Mouse (Mus musculus) gastrocnemius, adult 8-10 months (tissue): ENCODE measurements at regions not wholly inside any gene's neighbourhood (a gene's known extent, or its start where the extent isn't known, plus 50 kb on each side); places are given as distances from the start of the nearest gene placed in this dataset.

ENCODE experiments used
- DNase-seq, 2 experiments: peaks; one replicate each; pipeline ENCODE4 v3.0.0; 2022; ENCODE audit warnings: low spot score in 2 of 2

- DNase-seq: no peak
Observed at GRCm38 (mm10) chr12:50943741-50944521, 295.0 kb upstream of the Prkd1 start.

GRCm38 (mm10) chr12:50943340-50943739 is 294.4 kb upstream of the Prkd1 start:
- no peak for DNase-seq

GRCm38 (mm10) chr12:50935516-50935915 is 286.6 kb upstream of the Prkd1 start:
- DNase-seq: no peak

- no peak for DNase-seq
Observed at GRCm38 (mm10) chr12:50932496-50932895, 283.6 kb upstream of the Prkd1 start.

GRCm38 (mm10) chr12:50929641-50930040 is 280.7 kb upstream of the Prkd1 start:
- DNase-seq: no peak

- no peak for DNase-seq
Observed at GRCm38 (mm10) chr12:50926234-50926633, 277.3 kb upstream of the Prkd1 start.

GRCm38 (mm10) chr12:50921739-50922138 is 272.8 kb upstream of the Prkd1 start:
- no peak for DNase-seq

- DNase-seq: no peak
Observed at GRCm38 (mm10) chr12:50899609-50900447, 250.9 kb upstream of the Prkd1 start.

GRCm38 (mm10) chr12:50897606-50898166 is 248.8 kb upstream of the Prkd1 start:
- no peak for DNase-seq

GRCm38 (mm10) chr12:50893604-50894003 is 244.7 kb upstream of the Prkd1 start:
- DNase-seq: no peak

- DNase-seq: no peak
Observed at GRCm38 (mm10) chr12:50875796-50876195, 226.9 kb upstream of the Prkd1 start.

GRCm38 (mm10) chr12:50874024-50874398 is 225.1 kb upstream of the Prkd1 start:
- no peak for DNase-seq

- no peak for DNase-seq
Observed at GRCm38 (mm10) chr12:50873390-50874023, 224.6 kb upstream of the Prkd1 start.

- no peak for DNase-seq
Observed at GRCm38 (mm10) chr12:50851644-50852043, 202.7 kb upstream of the Prkd1 start.

GRCm38 (mm10) chr12:50847976-50848375 is 199.1 kb upstream of the Prkd1 start:
- DNase-seq: no peak

GRCm38 (mm10) chr12:50842744-50843143 is 193.8 kb upstream of the Prkd1 start:
- no peak for DNase-seq

- no peak for DNase-seq
Observed at GRCm38 (mm10) chr12:50839391-50839790, 190.5 kb upstream of the Prkd1 start.

GRCm38 (mm10) chr12:50808731-50809281 is 159.9 kb upstream of the Prkd1 start:
- no peak for DNase-seq

GRCm38 (mm10) chr12:50804391-50804790 is 155.5 kb upstream of the Prkd1 start:
- no peak for DNase-seq

- no peak for DNase-seq
Observed at GRCm38 (mm10) chr12:50765156-50765940, 116.5 kb upstream of the Prkd1 start.

- DNase-seq: no peak
Observed at GRCm38 (mm10) chr12:50764457-50764856, 115.6 kb upstream of the Prkd1 start.
